In the genomic region with DNA sequence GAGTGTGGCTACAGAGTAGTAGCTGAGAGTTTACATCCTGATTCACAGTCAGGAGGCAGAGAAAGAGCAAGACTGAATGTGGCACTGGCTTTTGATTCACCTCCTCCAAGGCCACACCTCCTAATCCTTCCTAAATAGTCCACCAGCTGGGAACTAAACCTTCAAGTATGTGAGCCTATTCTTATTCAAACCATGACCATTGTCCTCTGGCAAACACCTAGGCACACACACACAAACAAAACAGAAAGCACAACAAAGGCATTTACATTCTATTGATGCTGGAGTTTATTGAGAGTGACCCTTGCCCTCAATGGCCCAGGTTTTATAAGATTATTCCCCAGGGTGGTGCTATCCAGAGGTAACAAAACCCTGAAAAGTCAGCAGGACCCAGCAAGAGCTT, we compare ENCODE assay signal across 26 mouse cellular contexts.
"Had no signal": no experiment of that assay in that cellular context is flagged by ENCODE, and none has a peak within 500 bp of the region (broad histone marks: within the 10 kb centered on the region; RNA-seq: fewer than 3 reads in every experiment).

No protein-coding gene starts in this region.

- ATAC-seq: hindbrain, embryonic 16.5 days; inflammation-experienced regulatory T-cells, adult 6 months; intestine, postnatal 0 days had no signal

- H3K36me3 ChIP-seq: heart, embryonic 10.5 days; heart, embryonic 13.5 days; heart, embryonic 15.5 days; kidney, embryonic 15.5 days; limb, embryonic 13.5 days; limb, embryonic 15.5 days; liver, embryonic 13.5 days; liver, embryonic 15.5 days had no signal

- H3K9ac ChIP-seq: heart, embryonic 13.5 days; heart, embryonic 15.5 days; hindbrain, embryonic 14.5 days; kidney, embryonic 15.5 days; limb, embryonic 13.5 days; limb, embryonic 15.5 days; liver, embryonic 13.5 days; liver, embryonic 15.5 days had no signal

- H3K27me3 ChIP-seq: heart, embryonic 13.5 days; heart, embryonic 15.5 days; kidney, embryonic 15.5 days; limb, embryonic 13.5 days; limb, embryonic 15.5 days; liver, embryonic 13.5 days; liver, embryonic 15.5 days had no signal

- H3K4me1 ChIP-seq: heart, embryonic 10.5 days; heart, embryonic 15.5 days; limb, embryonic 15.5 days; liver, embryonic 13.5 days; liver, embryonic 15.5 days had no signal

- H3K27ac ChIP-seq: gastrocnemius, adult 2 months; heart, embryonic 10.5 days; heart, embryonic 13.5 days; heart, embryonic 15.5 days; hindbrain, embryonic 14.5 days; kidney, embryonic 15.5 days; kidney, postnatal 0 days; limb, embryonic 13.5 days; limb, embryonic 15.5 days; liver, embryonic 13.5 days; liver, embryonic 15.5 days had no signal

- H3K9me3 ChIP-seq: heart, embryonic 10.5 days; heart, embryonic 13.5 days; heart, embryonic 15.5 days; kidney, embryonic 15.5 days; limb, embryonic 15.5 days; liver, embryonic 13.5 days; liver, embryonic 15.5 days had no signal

- H3K4me3 ChIP-seq: gastrocnemius, adult 2 months; heart, embryonic 10.5 days; heart, embryonic 13.5 days; heart, embryonic 15.5 days; kidney, embryonic 15.5 days; limb, embryonic 13.5 days; limb, embryonic 15.5 days; liver, embryonic 13.5 days; liver, embryonic 15.5 days had no signal

- H3K4me2 ChIP-seq: heart, embryonic 13.5 days; heart, embryonic 15.5 days; hindbrain, embryonic 14.5 days; kidney, embryonic 15.5 days; limb, embryonic 13.5 days; limb, embryonic 15.5 days; liver, embryonic 13.5 days; liver, embryonic 15.5 days had no signal

- DNase-seq: gastrocnemius, adult 2 months; gastrocnemius, postnatal 10 days; gastrocnemius, postnatal 25 days; heart, adult 18-20 months; heart, postnatal 14 days; heart, postnatal 36 days; kidney, adult 2 months; kidney, adult 9 months; kidney, postnatal 14 days; kidney, postnatal 36 days; layer of hippocampus, adult 9-11 months; layer of hippocampus, postnatal 36 days; left cerebral cortex, postnatal 4 days; liver, embryonic 13.5 days had no signal
